Mouse (Mus musculus): ENCODE results near the gene Pex16. TPM values are rescaled to one million over a fixed set of nuclear protein-coding genes. Genes with fewer than 3 reads are reported as not detected.

The Pex16 gene
- polyA plus RNA-seq, 1 experiment from 2014 or later = 17.3 TPM

GRCm38 (mm10) chr2:92370375-92370774 lies 4.1 kb upstream of the Pex16 start:
- peak overlapping the region; percentile 74 for H3K9ac ChIP-seq
- H3K27ac ChIP-seq (replicated peaks) = no peak overlapping the region
- peak overlapping the region; percentile 53 for H3K4me3 ChIP-seq
- peaks cover 33% of the 10 kb centered on the region for H3K4me1 ChIP-seq
- no peaks in the 10 kb centered on the region for H3K9me3 ChIP-seq
- 13% methylated on average over 19 of the region's 19 CpGs for WGBS
- H3K4me2 ChIP-seq = peak overlapping the region; percentile 76
- H3K27me3 ChIP-seq (replicated peaks) = peaks cover 75% of the 10 kb centered on the region
- H3K36me3 ChIP-seq = 0 out of 2 replicates have a peak, but pooled peaks cover 2% of the 10 kb centered on the region
- ATAC-seq (ENCODE audit: extremely low read depth, insufficient number of reproducible peaks, low FRiP score, low TSS enrichment) = no peak

DNA sequence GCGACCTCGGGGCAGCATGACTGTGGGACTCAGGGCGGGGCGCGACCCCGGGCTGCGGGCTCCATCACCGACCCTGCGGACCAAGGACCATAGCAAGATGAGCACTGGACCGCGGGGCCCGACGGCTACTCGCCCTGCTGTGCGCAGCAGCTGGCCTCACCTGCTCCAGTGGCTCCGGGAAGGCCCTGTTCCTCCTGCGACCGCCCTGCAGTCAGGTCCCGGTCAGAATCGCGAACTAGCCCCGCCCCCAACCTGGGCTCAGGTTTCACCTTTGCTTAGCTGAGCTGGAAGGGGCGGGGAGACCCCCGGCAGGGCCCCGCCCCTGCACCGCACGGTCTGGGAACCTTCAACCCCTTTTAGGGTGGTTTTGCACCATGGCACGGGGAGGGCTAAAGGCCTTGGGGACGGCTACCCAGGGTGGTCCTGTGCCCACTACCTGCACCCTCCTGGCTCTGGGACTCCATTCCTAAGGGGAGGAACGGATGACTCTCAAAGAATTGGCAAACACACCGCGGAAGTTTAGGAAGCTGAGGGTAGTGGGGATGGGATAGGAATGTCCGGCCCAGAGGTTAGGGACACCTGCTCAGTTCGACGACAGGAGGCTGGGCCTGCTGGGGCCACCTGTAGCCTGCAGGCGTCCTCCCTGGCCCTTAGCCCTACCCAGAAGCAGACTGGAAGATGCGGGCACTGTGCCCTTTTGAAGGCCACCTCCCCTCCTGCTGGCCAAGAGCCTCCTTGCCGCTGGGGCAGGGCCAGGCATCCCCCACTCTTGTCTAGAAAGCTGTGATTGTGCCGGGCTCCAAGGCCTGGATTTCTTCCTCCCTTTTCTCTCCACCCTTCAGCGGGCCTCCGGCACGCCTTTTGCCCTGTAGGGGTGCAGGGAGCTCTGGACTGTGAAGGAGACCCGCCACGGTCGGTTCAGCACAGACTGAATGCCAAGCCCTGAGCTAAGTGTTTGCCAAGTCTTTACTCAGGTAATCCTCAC lies 3.4 kb upstream of the Pex16 start:
- WGBS = 4% methylated on average over 45 of the region's 45 CpGs
- Histone ChIP-seq H3K9me3 (no peaks in the 10 kb centered on the region), H3K27me3 (replicated peaks) (peaks cover 71% of the 10 kb centered on the region), H3K36me3 (no peaks in the 10 kb centered on the region), H3K9ac (peak overlapping the region; percentile 74), H3K4me3 (peak overlapping the region; percentile 53), H3K27ac (replicated peaks) (no peak overlapping the region), H3K4me2 (peak overlapping the region; percentile 76), H3K4me1 (peaks cover 38% of the 10 kb centered on the region)
- no peak for ATAC-seq (ENCODE audit: extremely low read depth, insufficient number of reproducible peaks, low FRiP score, low TSS enrichment)

GRCm38 (mm10) chr2:92371971-92372690 lies 2.3 kb upstream of the Pex16 start:
- peaks cover 3% of the 10 kb centered on the region for H3K36me3 ChIP-seq
- no peak overlapping the region for H3K27ac ChIP-seq (replicated peaks)
- no peaks in the 10 kb centered on the region for H3K9me3 ChIP-seq
- no peak overlapping the region for H3K9ac ChIP-seq
- no peak overlapping the region for H3K4me3 ChIP-seq
- ATAC-seq (ENCODE audit: extremely low read depth, insufficient number of reproducible peaks, low FRiP score, low TSS enrichment) = no peak
- H3K27me3 ChIP-seq (replicated peaks) = peaks cover 68% of the 10 kb centered on the region
- H3K4me1 ChIP-seq = peaks cover 43% of the 10 kb centered on the region
- WGBS = 31% methylated on average over 10 of the region's 10 CpGs
- H3K4me2 ChIP-seq = peak overlapping the region; percentile 76; the same call in 1 of the 2 replicates

DNA sequence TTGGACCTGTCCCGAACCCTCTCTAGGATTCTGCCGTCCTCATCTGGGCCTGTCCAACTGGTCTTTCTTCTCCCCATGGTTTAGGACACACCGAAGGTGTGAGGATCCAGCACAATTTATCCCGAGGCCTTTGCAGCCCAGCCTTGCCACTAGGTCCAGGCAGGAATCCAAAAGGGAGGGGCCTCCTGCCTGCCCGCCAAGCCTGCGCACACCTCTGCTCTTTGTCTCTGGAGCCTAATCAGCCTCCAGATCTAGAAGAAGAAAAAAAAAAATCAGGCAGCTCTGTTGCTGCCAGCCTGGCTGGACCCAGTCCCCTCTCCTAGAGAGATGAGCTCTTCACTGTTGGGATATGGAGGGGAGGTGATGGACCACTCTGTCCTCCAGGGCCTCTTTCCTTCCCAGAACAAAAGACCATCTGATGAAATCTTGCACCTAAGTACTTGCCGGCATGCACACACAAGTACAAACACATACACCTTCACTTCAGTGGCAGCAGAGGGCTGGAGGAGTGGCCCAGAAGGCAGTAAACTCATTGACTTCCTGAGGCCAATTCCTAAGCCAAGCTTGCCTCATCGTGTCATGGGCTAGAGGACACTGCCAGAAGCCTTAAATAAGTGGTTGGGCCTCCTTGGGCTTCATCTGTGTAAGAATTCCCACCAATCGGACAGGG lies 1.6 kb upstream of the Pex16 start:
- Histone ChIP-seq H3K9ac (no peak overlapping the region), H3K4me2 (no peak overlapping the region), H3K27ac (replicated peaks) (no peak overlapping the region), H3K27me3 (replicated peaks) (peaks cover 60% of the 10 kb centered on the region), H3K36me3 (peaks cover 10% of the 10 kb centered on the region), H3K4me1 (peaks cover 40% of the 10 kb centered on the region), H3K4me3 (no peak overlapping the region), H3K9me3 (no peaks in the 10 kb centered on the region)
- no peak for ATAC-seq (ENCODE audit: extremely low read depth, insufficient number of reproducible peaks, low FRiP score, low TSS enrichment)
- 57% methylated on average over 9 of the region's 9 CpGs for WGBS

GRCm38 (mm10) chr2:92373437-92373813 lies 1.1 kb upstream of the Pex16 start:
- H3K4me3 ChIP-seq = no peak overlapping the region
- H3K9ac ChIP-seq = no peak overlapping the region
- 0 out of 2 replicates have a peak overlapping the region, but pooled peaks have one; percentile 86 for H3K4me2 ChIP-seq
- no peaks in the 10 kb centered on the region for H3K9me3 ChIP-seq
- peaks cover 55% of the 10 kb centered on the region for H3K27me3 ChIP-seq (replicated peaks)
- WGBS = 78% methylated on average over 11 of the region's 11 CpGs
- peaks cover 15% of the 10 kb centered on the region for H3K36me3 ChIP-seq
- ATAC-seq (ENCODE audit: extremely low read depth, insufficient number of reproducible peaks, low FRiP score, low TSS enrichment) = no peak
- no peak overlapping the region for H3K27ac ChIP-seq (replicated peaks)
- H3K4me1 ChIP-seq = peaks cover 40% of the 10 kb centered on the region

- Histone ChIP-seq H3K36me3 (peaks cover 33% of the 10 kb centered on the region), H3K9ac (peak overlapping the region; percentile 88), H3K4me1 (peaks cover 39% of the 10 kb centered on the region), H3K27me3 (replicated peaks) (peaks cover 38% of the 10 kb centered on the region), H3K9me3 (no peaks in the 10 kb centered on the region), H3K27ac (replicated peaks) (peak overlapping the region; percentile 78), H3K4me3 (peak overlapping the region; percentile 75), H3K4me2 (peak overlapping the region; percentile 86)
- ATAC-seq (ENCODE audit: extremely low read depth, insufficient number of reproducible peaks, low FRiP score, low TSS enrichment) = peak; percentile 94
- WGBS = under 1% methylated on average over 29 of the region's 29 CpGs
Measured at GRCm38 (mm10) chr2:92375099-92375623, 685 bp downstream of the Pex16 start.

DNA sequence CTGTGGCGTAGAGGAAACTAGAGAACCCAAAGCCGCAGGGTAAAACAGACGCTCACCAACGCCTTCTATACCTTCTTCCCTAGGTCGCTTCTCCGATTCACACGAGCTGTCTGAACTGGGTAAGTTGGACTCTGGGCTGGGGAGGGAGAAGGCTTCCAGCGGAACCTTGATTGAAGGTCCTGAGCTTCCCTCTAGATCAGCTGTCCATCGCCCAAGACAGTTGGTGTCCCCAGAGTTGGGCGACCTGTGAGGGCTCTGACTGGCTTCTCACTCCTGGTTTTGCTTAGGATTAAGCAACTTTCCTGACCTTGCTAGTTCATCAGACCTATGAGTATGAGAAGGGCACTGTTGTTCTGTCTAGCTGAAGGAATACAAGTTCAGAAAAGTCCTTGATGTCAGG lies 1.3 kb downstream of the Pex16 start:
- ATAC-seq (ENCODE audit: extremely low read depth, insufficient number of reproducible peaks, low FRiP score, low TSS enrichment) = no peak
- peak overlapping the region; percentile 78 for H3K27ac ChIP-seq (replicated peaks)
- WGBS = 14% methylated on average over 10 of the region's 10 CpGs

DNA sequence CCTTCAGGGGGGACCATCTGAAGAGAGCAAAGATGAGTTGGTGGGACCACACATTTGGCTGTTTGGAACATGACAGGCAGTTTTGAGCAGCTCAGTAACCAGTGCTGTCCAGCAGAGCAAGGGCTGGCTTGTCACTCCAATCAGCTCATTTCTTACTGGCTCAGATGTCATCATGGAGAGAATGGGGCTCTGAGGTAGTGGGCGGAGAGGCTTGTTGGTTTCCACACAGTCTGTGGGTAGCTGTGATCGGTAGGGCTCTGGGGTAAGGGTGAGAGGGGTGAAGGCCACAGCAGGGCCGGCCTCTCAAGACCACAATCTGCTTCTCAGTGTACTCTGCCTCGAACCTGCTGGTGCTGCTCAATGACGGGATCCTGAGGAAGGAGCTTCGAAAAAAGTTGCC lies 1.8 kb downstream of the Pex16 start:
- peak overlapping the region; percentile 88 for H3K9ac ChIP-seq
- peaks cover 27% of the 10 kb centered on the region for H3K4me1 ChIP-seq
- peak overlapping the region; percentile 75 for H3K4me3 ChIP-seq
- no peak for ATAC-seq (ENCODE audit: extremely low read depth, insufficient number of reproducible peaks, low FRiP score, low TSS enrichment)
- peaks cover 26% of the 10 kb centered on the region for H3K27me3 ChIP-seq (replicated peaks)
- H3K36me3 ChIP-seq = peaks cover 44% of the 10 kb centered on the region
- 77% methylated on average over 6 of the region's 6 CpGs for WGBS
- H3K27ac ChIP-seq (replicated peaks) = no peak overlapping the region
- peak overlapping the region; percentile 86 for H3K4me2 ChIP-seq
- no peaks in the 10 kb centered on the region for H3K9me3 ChIP-seq

More for the DNA sequence above, 1.3 kb downstream of the Pex16 start:
- H3K36me3 ChIP-seq = peaks cover 39% of the 10 kb centered on the region
- H3K9me3 ChIP-seq = no peaks in the 10 kb centered on the region
- peak overlapping the region; percentile 88 for H3K9ac ChIP-seq
- H3K27me3 ChIP-seq (replicated peaks) = peaks cover 31% of the 10 kb centered on the region
- H3K4me3 ChIP-seq = peak overlapping the region; percentile 75
- H3K4me1 ChIP-seq = peaks cover 33% of the 10 kb centered on the region
- H3K4me2 ChIP-seq = peak overlapping the region; percentile 86

DNA sequence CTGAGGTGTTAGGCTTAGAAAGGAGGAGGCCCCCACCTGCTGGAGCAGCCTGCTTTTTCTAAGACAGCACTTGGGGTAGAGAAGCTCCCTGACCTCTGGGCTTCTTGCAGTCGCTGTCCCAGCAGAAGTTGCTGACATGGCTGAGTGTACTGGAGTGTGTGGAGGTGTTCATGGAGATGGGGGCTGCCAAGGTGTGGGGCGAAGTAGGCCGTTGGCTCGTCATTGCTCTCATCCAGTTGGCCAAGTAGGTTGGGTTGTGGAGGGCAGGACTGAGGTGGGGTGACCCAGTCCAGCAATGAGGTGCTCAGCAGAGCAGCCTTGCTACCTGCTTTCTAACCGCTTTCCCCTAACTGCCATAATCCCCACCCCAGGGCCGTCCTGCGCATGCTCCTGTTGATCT lies 2.8 kb downstream of the Pex16 start:
- H3K9me3 ChIP-seq = no peaks in the 10 kb centered on the region
- H3K27me3 ChIP-seq (replicated peaks) = peaks cover 16% of the 10 kb centered on the region
- no peak overlapping the region for H3K9ac ChIP-seq
- no peak for ATAC-seq (ENCODE audit: extremely low read depth, insufficient number of reproducible peaks, low FRiP score, low TSS enrichment)
- H3K4me3 ChIP-seq = no peak overlapping the region
- peaks cover 54% of the 10 kb centered on the region for H3K36me3 ChIP-seq
- H3K4me2 ChIP-seq = no peak overlapping the region
- WGBS = 84% methylated on average over 7 of the region's 7 CpGs
- H3K4me1 ChIP-seq = peaks cover 18% of the 10 kb centered on the region
- H3K27ac ChIP-seq (replicated peaks) = no peak overlapping the region

DNA sequence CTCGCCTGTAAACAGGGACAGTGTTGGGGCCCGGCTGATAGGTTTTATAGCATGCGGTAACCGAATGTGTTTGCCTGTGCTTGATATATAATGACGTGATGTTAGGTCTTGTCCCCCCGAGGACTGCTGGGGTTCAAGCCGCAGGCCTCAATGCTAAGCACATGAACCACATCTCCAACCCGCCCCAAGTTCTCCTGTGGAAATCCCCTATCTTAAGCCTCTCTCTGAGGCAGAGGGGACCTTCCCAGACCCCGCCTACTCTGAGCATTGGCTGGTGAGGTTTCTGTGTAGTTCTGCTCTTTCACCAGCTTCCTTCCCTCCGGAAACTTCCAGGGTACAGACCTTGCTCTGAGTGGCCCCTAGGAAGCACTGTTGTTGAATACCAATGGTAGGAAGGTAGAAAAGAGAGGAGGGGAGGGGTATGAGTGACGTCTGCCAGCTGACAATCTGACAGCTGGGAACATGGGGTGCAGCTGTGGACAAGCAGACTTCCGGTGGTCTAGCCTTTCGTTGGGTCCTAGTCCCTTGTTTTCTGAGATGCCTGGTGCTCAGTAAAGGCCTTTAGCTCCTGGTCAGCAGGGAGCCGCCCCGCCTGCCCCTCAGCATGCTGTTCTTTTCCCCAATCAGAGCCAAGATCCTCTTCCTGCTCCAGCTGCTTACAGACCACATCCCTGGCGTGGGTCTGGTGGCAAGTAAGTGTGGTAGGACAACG lies 5.5 kb downstream of the Pex16 start:
- H3K4me2 ChIP-seq = no peak overlapping the region
- H3K27ac ChIP-seq (replicated peaks) = no peak overlapping the region
- no peak overlapping the region for H3K9ac ChIP-seq
- no peak for ATAC-seq (ENCODE audit: extremely low read depth, insufficient number of reproducible peaks, low FRiP score, low TSS enrichment)
- WGBS = 76% methylated on average over 17 of the region's 17 CpGs
- no peaks in the 10 kb centered on the region for H3K9me3 ChIP-seq
- peaks cover 10% of the 10 kb centered on the region for H3K4me1 ChIP-seq
- peaks cover 68% of the 10 kb centered on the region for H3K36me3 ChIP-seq
- no peaks in the 10 kb centered on the region for H3K27me3 ChIP-seq (replicated peaks)
- no peak overlapping the region for H3K4me3 ChIP-seq

Data from heart, embryonic 13.5 days (tissue).